Mouse (Mus musculus): ENCODE measurements at regions not wholly inside any gene's neighbourhood (a gene's known extent, or its start where the extent isn't known, plus 50 kb on each side); places are given as distances from the start of the nearest gene placed in this dataset.

DNA sequence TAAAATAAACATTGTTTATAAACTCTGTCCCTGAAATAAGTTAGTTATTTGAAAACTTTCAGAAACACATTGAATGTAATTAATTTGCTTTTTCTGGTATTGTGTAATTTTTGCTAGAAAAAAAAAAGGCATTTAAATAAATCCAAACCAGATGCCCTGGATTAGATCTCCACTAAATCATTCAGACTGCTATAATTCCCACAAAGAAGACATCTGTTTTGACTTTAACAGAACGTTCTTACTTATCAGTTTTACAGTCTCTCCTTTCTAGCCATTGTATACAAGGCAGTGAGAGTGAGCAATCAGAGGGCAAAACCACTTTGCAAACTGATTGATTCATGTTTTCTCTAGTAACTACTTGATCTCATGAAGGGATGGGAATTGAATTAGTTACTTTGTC is 478.8 kb downstream of the Slitrk6 start:
- intact Hi-C loops (cut with DNase I): no loop called here
- no peak for DNase-seq

DNA sequence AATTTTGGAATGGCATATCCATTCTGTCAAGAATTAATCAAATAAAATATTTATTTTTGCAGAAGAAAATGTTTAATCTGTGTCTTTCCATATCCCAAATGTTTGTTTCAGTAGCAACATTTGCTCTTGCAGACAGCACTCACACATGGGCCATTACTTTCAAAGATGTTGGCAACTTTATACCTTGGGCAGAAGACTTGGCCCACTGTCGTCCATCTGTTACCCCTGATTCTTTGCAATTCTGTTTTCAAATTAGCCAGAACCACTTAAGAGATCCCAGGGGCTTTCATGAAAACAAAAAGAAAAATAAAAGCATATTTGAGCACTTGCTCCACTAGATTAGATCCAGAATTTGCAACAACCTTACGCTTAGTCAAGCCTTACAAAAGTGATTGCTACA is 483.7 kb downstream of the Slitrk6 start:
- DNase-seq: peak; percentile 13

DNA sequence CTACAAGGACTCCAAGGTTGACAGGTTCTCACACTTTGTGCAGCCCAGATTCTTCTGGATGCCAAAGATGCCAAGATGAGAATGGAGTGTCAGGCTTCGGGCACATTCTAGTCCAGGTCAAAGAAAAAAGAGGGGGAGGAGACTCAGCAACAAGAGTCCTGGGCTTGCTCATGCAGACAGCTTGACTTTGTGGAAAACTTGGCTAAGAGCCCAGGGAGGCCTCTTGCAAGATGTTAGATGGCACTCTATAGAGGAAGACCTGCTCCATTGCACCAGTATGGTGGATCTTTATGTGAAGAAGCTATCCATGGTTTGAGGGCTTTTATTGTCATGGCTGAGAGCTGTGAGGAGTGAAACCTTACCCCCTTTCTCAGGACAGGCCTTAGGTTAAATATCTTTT is 510.5 kb downstream of the Slitrk6 start:
- peak; percentile 9 for DNase-seq
- intact Hi-C loops (cut with DNase I): no loop called here

More for the DNA sequence above, 483.7 kb downstream of the Slitrk6 start:
- intact Hi-C loops (cut with DNase I): no loop called here

DNA sequence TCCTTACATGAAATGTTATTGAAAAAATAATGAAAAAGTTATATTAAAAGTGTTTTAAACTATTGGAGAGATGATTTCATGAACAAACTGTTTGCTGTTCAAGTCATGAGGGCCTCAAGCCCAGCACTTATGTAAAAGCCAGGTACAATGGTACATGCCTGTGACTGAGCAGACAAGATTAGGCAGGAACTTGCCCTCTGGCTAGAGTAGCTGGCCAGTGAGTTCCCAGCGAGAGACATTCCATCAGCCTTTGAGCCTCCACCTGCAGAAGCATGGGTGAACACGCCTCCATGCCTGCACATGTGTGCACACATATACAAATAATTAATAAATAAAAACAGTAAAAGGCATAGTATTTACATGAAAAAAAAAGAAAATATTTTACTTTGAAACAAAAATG is 511.4 kb downstream of the Slitrk6 start:
- no peak for DNase-seq
- intact Hi-C loops (cut with DNase I): no loop called here

DNA sequence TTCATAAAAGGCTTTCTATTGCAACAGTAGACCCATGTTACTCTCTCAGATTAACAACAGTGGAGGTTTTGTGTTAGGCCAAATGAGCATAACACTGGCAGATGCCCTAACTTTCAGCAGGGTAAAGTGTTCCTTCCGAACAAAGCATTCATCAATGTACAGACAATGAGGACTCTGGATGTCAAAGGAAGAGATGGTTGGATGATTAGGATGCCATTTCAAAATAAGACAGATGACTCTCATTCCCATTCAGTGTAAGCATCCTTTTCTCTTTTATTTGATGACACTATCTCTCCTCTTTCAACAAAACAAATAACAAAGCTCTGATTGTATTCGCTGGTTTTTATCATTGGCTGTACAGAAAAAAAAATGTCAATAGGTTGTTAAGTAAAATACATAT is 516.1 kb downstream of the Slitrk6 start:
- intact Hi-C loops (cut with DNase I): no loop called here
- DNase-seq: no peak

DNA sequence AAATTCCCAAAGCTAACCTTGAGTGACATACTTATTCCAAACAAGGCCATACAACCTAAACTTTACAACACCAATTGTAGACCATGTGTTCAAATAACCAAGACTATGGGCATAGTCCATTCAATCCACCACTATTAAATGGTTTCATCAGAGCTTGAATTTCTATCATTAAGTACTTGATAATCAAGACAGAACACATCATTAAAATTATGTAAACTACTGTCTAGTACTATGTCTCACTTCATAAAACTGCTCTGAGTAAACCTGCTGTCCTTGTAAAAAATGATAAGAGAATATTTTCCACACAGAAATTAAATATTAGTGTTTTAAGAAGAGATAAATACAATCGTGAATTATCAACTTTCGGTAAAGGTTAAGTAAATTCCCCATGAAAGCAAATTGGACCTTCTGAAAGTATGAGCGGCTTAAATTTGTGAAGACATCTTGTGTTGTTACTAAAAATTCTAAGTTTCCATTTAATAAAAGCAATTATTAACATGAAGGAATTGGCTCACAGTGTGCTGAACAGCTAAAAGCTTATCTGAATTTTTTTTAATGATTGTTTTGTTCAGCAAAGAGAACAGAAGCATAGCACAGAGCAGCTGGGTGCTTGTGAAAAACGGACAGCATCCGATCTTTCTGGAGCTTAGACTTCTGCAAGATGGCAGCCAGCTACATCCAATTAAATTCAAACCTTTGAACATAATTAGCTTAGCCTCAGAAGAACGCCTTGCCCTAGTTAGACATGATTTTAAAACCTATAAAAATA is 530.1 kb downstream of the Slitrk6 start:
- intact Hi-C loops (cut with DNase I): no loop called here
- no peak for DNase-seq

DNA sequence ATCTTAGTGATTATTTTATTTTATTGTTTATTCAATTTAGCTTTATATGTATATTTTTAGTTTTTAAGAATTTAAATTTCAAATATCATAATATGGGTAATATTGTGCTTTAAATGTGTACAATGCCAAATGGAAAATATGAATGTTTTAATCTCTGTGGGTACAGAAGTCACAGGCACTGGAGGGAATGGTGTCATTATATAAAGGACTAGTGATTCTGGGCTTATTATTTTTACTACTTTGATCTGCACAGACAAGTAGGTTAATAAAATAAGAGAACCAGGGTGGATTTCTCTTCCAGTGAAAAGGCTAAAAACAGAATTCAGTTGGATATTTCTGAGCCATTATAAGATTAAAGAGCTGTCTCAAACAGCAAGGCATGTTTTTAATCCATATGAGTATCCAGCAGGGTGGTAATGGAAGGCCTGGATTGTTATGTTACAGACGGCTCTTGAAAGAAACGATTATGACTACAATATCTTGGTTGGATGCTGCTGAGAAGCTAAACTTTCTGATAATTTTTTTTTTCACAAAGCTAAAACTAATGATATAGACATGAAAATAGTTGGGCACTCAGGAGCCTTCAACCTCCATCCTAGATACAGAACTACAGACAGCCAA is 563.9 kb downstream of the Slitrk6 start:
- intact Hi-C loops (cut with DNase I): no loop called here
- no peak for DNase-seq

DNA sequence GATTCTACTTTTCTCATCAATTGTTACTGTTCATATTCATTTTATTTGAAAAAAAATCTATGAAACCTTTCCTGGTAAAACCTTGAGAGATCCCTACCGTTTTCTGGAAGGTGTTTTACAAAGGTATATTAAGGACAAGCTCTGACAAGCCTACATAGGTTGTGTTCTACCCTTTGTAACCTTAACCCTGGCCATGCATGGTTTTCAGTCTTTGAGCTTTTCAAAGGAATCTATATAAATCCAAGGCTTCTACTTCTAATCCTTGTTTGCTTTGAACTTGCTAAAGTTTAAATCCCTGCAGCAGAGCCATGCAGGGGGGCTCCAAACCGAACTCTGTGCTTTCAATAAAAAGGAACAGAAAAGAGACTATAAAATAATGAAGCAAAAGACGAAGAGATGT is 564.5 kb downstream of the Slitrk6 start:
- no peak for DNase-seq
- intact Hi-C loops (cut with DNase I): no loop called here

DNA sequence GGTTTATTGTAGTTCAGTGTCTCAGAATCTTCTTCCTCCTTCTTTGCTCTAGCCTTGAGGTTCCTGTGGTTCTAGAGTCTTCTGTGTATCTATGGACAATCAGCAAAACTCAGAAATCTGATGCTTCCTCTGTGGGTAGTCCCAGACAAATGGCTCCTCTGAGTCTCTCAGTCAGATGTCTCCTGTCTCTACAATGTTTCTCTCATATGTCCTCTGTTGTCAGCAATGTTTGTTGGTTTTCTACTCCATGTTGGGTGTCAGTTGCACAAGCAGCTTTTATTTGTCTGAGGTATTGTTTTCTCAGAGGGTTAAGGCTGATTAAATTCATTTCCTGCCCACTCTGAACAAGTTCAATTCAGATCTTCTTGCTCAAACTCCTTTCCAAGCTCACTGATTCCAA is 575.8 kb downstream of the Slitrk6 start:
- no peak for DNase-seq
- intact Hi-C loops (cut with DNase I): no loop called here

DNA sequence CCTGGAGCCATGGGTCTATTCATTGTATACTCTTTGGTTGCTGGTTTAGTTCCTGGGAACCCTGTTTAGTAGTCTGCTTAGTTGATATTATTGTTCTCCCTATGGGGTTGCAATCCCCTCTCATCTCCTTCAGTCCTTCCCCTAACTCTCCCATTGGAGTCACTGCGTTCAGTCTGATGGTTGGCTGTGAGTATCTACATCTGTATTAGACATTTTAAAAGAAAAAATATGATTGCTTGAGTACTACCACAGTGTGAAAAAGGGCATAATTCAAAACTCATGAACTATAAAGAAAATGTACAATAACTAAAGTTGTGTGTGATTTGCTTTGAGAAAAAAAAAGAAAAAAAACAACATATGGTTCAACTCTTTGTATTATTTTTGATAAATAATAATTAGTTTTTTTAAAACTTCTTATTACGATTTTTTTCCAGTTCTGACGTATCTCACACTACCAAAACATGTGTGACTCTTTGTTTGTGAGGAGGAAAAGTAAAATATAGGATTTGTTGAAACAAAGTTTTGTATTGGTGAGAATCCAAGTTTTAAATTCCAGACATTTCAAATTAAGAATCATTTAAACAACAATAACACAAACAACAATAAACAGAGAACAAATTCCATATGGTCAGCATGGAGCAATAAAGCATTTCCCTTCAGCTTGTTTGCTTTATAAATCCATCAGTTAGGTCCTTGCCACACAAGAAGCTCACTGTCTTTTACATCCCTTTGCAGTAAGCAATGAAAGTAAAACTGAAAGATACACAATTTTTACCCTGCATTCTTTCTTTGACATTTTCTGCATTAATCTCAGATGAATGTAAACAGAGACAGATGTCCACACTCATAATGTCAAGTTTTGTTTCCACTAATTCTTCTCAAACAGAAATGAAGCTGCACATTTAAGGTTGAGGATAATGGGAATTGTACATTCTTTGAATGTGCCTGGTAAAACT is 583.5 kb downstream of the Slitrk6 start:
- intact Hi-C loops (cut with DNase I): no loop called here
- DNase-seq: no peak

DNA sequence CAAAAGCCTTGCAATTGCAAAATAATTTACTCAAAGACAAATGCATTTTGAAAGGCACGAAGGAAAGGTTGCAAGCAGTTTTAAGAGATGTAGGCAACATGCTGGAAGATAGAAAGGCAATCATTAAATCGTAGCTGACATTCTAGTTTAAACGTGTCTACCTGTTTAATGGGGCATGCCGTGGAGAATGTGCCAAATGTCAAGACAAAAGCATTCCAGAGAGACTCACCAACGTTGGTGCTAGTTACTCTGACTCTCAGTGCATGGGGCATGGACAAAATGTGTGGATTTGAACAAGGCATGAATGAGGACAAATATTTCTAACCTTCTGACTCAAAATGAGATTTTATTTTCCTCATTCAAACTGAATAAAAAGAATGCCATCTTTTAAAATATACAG is 586.3 kb downstream of the Slitrk6 start:
- no peak for DNase-seq
- intact Hi-C loops (cut with DNase I): no loop called here

DNA sequence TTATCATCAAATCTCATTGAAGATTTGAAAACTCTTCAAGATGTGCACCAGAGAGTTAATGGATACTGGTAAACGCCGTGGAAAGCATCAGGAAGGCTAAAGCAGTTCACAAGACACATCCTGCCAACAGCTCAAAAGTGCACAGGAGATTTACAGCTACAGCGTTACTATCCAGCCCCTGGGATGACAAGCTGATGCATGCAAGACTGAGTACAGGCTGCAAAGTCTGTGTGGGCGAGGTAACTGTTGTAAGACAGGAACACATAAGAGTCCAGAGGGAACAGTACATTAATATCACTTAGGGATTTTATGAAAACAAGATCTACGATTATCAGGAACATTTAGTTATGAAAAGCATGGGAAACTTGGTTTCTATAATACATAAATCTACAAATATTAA is 626.7 kb downstream of the Slitrk6 start:
- no peak for DNase-seq
- intact Hi-C loops (cut with DNase I): no loop called here

DNA sequence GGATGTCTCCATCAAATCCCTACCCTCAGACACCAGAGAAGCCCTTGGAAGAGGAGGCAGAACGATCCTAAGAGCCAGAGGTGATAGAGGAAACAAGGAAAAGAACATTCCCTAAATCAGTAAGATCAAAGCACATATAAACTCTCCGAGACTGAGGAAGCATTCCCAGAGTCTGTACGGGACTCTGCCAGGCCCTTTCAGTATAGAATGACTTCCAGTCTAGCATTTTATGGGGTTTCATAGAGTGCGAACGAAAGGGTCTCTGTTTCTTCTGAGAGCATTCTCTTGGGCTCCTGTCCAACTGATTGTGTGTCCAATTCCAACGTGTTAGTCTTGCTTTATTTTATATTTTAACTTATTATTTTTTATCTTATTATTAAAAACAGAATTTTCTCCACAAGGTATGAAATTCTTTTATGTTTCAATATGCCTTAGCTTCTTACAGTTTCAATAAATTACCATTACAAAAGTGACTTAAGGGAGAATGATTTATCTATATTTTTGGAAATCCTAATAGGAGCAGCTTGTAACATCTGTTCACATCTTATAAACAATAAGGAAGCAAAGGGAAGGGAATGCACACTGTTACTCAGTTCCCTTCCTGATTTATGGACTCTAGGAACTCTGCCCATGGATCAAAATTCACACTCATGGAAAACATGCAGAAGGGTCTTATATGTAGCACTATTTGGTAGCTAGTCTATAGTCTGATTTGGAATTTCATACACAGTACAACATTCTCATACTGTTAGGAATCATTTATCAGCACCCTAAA is 628.8 kb downstream of the Slitrk6 start:
- intact Hi-C loops (cut with DNase I): no loop called here
- no peak for DNase-seq

DNA sequence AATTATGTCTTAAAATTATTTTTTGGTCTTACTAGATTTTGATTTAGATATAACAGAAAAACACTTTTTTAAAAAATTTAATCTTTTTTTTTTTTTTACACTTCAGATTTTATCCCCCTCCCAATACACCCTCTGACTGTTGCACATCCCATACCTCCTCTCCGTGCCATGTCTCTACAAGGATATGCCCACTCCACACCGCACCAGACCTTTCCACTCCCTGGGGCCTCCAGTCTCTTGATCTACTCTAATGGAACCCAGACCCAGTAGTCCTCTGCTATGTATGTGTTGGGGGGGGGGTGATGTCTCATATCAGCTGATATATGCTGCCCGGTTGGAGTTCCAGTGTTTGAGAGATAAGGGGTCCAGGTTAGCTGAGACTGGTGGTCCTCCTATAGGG is 632.2 kb downstream of the Slitrk6 start:
- intact Hi-C loops (cut with DNase I): no loop called here
- DNase-seq: no peak

DNA sequence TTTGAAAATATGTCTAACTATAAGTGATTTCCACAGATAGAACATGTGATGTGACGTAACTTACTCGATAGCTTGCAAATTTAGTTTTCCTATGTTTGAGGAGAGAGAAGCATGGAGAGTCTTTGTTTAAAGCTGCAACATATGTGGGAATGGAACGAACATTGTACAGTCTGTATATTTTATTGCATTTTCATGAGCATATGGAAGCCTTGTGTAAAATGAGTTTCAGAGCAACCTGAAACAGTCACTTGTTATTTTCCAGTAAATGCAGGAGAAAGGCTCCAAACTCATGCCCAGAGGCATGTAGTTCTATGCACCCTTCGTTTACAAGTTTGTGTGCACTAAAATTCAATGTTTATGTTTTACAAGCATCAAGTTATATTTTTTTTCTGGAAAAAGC is 639.4 kb downstream of the Slitrk6 start:
- intact Hi-C loops (cut with DNase I): no loop called here

DNA sequence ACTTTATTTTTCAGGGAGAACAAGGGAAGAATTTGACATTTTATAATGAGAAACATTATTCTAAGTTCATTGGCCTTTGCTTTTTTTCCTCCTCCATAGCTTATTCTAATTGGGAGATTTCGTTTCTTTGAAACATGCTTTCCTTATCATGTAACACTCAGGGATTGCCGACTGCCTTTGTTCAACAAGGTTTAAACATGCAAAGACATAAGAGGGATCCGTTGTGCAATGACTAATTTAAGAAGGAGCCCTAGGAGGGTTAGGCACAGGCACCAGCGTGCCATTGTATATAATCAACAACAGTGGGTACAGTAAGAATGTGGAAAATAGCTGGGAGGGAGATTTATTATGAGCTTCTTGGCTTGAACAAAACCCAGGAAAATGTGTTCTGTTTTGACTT is 654.1 kb downstream of the Slitrk6 start:
- intact Hi-C loops (cut with DNase I): no loop called here
- no peak for DNase-seq

More for the DNA sequence above, 639.4 kb downstream of the Slitrk6 start:
- DNase-seq: no peak

DNA sequence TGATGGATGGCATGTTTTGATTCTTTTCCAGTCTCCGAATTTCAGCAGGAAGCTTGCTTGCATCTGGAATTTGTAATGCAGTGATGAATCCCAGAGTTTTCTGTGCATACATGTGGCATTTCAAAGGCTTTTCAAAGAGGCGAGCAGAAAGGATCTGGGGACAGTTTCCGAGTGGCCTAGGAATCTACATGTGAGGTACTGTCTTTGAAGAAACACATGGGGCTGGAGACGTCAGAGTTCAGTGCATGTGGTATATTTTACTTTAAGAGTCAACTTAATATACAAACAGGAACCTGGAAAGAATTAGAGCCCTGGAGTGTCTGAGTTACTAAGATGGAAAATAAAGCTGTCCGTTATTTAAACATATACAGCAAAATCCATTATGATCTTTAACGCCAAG is 676.6 kb downstream of the Slitrk6 start:
- intact Hi-C loops (cut with DNase I): no loop called here
- no peak for DNase-seq

DNA sequence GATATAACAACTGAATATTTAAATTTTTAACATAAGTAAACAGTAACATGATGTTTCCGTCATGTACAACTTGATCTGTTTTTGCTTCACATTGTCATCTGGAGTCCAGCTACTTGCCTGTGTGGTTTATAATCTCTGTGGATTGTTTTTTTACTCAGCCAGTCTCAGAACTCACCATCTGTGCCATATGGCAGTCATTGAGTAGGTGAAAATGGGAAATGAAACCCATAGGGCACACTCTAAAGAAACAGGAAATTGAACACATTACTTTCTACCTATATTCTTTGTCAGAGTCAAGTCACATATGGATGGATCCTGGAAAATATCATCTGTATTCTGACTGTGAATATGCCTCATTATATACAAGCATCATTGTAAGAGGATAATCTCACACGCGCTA is 707.2 kb downstream of the Slitrk6 start:
- intact Hi-C loops (cut with DNase I): no loop called here
- DNase-seq: no peak

DNA sequence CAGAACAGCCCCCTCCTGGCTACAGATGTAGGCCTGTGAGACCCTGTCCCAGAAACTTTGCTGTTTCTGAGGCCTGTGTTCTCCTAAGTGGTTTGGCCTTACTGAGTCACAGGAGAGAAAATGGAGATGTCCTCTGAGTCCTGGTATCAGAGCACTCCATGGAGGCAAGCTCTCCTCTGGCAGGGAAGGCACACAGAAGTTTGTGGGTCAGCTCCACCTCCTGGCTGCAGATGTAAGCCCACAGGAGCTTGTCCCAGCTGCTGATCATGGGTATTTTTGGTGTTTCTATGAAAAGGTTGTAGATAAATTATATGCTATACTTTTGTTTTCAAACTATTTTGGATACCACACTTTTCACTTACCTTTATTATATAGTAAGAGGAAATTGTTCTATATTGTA is 711.7 kb downstream of the Slitrk6 start:
- intact Hi-C loops (cut with DNase I): no loop called here
- DNase-seq: no peak

DNA sequence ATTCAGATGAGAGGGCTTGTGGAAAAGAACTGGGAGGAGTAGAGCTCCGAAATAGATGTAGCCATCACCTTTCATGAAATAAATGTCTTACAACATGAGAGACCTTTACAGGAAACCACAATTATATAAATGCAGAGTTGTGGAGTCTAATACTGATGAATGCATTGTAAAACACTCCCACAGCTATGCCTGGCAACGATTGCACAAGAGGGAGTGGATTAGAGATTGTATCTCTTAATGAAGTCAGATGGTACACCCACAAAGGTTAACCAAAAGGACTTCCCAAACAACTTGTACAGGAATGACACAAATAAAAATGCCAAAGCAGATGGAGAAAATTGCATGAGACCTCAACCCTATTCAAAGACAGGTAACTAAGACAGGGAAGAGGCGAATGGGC is 733.1 kb downstream of the Slitrk6 start:
- intact Hi-C loops (cut with DNase I): no loop called here
- DNase-seq: no peak

DNA sequence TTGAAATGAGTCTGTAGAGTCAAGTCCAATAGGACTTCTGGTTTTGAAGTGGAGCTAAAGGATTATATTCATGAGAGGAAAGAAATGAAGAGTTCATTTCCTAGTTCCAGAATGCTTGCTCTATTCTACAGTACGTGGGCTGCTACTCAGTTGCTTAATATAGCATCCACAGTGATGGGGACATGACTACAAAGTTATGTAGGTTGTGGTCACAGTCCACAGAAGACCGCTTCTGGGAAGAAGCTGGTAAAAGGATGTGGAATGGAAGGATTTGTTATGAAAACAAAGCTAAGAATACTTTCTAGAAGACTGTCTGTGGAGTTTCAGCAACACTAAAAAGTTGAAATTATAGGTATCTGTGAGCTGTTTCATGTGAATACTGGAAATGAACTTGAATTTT is 739.8 kb downstream of the Slitrk6 start:
- no peak for DNase-seq

More for the DNA sequence above, 739.8 kb downstream of the Slitrk6 start:
- intact Hi-C loops (cut with DNase I): no loop called here
